Mouse (Mus musculus): Measurements from ENCODE around the gene Akap10. TPM values are rescaled to one million over a fixed set of nuclear protein-coding genes. Genes with fewer than 3 reads are reported as not detected.

The Akap10 gene
- polyA plus RNA-seq, 1 experiment from 2014 or later, result 14.4 TPM

DNA sequence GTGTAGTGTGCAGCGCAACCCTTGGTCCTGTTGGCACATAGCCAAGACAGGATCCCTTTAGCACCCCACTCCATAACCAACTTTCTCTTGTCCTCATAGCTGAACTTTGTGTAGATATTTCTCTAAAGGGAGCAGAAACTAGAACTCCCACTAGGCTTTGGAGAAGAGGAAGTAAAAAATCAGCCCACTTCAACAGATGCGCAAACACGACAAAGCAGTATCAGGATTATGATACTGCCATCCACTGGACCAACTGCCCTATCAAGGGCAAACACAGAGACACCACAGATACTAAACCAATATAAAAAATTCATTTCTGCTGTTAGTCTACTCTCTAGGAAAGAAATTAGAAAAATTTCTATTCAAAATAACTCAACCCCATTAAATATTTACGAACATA lies 16.6 kb upstream of the Akap10 start:
- H3K9me3 ChIP-seq (ENCODE audit: control insufficient read depth, low read length), result no peaks in the 10 kb centered on the region
- H3K27ac ChIP-seq, result no peak overlapping the region
- 92% methylated on average over 4 of the region's 4 CpGs for WGBS
- no peak overlapping the region for H3K4me2 ChIP-seq (replicated peaks)
- no peaks in the 10 kb centered on the region for H3K36me3 ChIP-seq (replicated peaks; ENCODE audit: control insufficient read depth, insufficient read depth)
- H3K4me1 ChIP-seq (replicated peaks; ENCODE audit: control insufficient read depth, insufficient read depth, low read length), result no peaks in the 10 kb centered on the region
- DNase-seq (ENCODE audit: low spot score) (no peak), ATAC-seq (ENCODE audit: low FRiP score) (no peak)
- no peak overlapping the region for H3K9ac ChIP-seq
- no peak overlapping the region for H3K4me3 ChIP-seq (replicated peaks; ENCODE audit: low read length)
- no peaks in the 10 kb centered on the region for H3K27me3 ChIP-seq (ENCODE audit: control insufficient read depth, insufficient read depth, low read length)

DNA sequence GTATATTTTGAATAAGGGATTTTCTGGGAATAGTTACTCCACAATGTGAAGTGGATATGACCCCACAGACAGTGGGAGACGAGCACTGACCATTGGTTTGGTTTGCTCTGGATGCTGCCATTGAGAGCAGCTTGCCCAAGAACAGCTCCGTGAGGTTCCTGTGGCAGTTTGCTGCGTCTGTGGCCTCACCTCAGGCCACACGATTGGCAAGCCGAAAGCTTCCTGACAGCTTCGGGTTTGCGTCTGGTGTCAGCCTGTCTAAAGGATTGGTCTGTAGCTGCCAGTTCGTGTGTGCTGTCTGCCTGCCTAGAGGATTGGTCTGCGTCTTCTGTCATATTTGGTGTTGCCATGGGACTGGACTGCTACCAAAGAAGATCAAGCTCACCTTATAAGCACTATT lies 14.4 kb upstream of the Akap10 start:
- no peak overlapping the region for H3K27ac ChIP-seq
- H3K4me2 ChIP-seq (replicated peaks), result no peak overlapping the region
- no peaks in the 10 kb centered on the region for H3K27me3 ChIP-seq (ENCODE audit: control insufficient read depth, insufficient read depth, low read length)
- no peak for ATAC-seq (ENCODE audit: low FRiP score)
- no peaks in the 10 kb centered on the region for H3K36me3 ChIP-seq (replicated peaks; ENCODE audit: control insufficient read depth, insufficient read depth)
- DNase-seq (ENCODE audit: low spot score), result no peak
- 86% methylated on average over 9 of the region's 9 CpGs for WGBS
- H3K4me1 ChIP-seq (replicated peaks; ENCODE audit: control insufficient read depth, insufficient read depth, low read length), result no peaks in the 10 kb centered on the region
- H3K9me3 ChIP-seq (ENCODE audit: control insufficient read depth, low read length), result no peaks in the 10 kb centered on the region
- H3K9ac ChIP-seq, result no peak overlapping the region
- H3K4me3 ChIP-seq (replicated peaks; ENCODE audit: low read length), result no peak overlapping the region

GRCm38 (mm10) chr11:61942903-61943302 lies 12.9 kb upstream of the Akap10 start:
- no peaks in the 10 kb centered on the region for H3K36me3 ChIP-seq (replicated peaks; ENCODE audit: control insufficient read depth, insufficient read depth)
- no peaks in the 10 kb centered on the region for H3K27me3 ChIP-seq (ENCODE audit: control insufficient read depth, insufficient read depth, low read length)
- WGBS, result 87% methylated on average over 2 of the region's 2 CpGs
- H3K4me2 ChIP-seq (replicated peaks), result no peak overlapping the region
- DNase-seq (ENCODE audit: low spot score) (no peak), ATAC-seq (ENCODE audit: low FRiP score) (no peak)
- H3K27ac ChIP-seq, result no peak overlapping the region
- H3K9ac ChIP-seq, result no peak overlapping the region
- H3K4me1 ChIP-seq (replicated peaks; ENCODE audit: control insufficient read depth, insufficient read depth, low read length), result no peaks in the 10 kb centered on the region
- no peaks in the 10 kb centered on the region for H3K9me3 ChIP-seq (ENCODE audit: control insufficient read depth, low read length)
- H3K4me3 ChIP-seq (replicated peaks; ENCODE audit: low read length), result no peak overlapping the region

DNA sequence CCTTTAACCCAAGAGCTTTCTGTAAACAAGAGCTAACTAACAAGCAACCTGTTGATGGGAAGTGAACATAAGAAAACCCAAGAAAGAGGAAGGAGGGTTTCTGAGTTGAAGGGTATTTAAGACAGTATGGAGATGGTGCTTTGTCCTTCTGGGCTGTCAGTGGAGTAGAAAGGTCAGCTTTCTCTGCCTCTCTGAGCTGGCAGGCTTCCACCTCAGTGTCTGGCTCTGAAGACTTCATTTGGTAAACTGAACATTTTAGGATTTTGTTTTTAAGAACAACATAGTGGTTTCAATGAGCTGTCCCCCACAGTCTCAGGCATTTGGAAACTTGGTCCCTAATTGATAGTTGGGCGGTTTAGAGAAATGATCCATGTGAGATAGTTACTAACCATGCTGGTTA lies 7.7 kb upstream of the Akap10 start:
- DNase-seq (ENCODE audit: low spot score) (no peak), ATAC-seq (ENCODE audit: low FRiP score) (no peak)
- H3K27ac ChIP-seq, result no peak overlapping the region
- H3K27me3 ChIP-seq (ENCODE audit: control insufficient read depth, insufficient read depth, low read length), result no peaks in the 10 kb centered on the region
- no peaks in the 10 kb centered on the region for H3K36me3 ChIP-seq (replicated peaks; ENCODE audit: control insufficient read depth, insufficient read depth)
- no peak overlapping the region for H3K4me2 ChIP-seq (replicated peaks)
- WGBS, result 87% methylated on average over 1 of the region's 1 CpGs
- no peaks in the 10 kb centered on the region for H3K9me3 ChIP-seq (ENCODE audit: control insufficient read depth, low read length)
- no peaks in the 10 kb centered on the region for H3K4me1 ChIP-seq (replicated peaks; ENCODE audit: control insufficient read depth, insufficient read depth, low read length)
- no peak overlapping the region for H3K9ac ChIP-seq
- H3K4me3 ChIP-seq (replicated peaks; ENCODE audit: low read length), result no peak overlapping the region

- no peak for DNase-seq (ENCODE audit: low spot score)
- no peaks in the 10 kb centered on the region for H3K9me3 ChIP-seq (ENCODE audit: control insufficient read depth, low read length)
Measured at GRCm38 (mm10) chr11:61930640-61931586, 861 bp upstream of the Akap10 start.

DNA sequence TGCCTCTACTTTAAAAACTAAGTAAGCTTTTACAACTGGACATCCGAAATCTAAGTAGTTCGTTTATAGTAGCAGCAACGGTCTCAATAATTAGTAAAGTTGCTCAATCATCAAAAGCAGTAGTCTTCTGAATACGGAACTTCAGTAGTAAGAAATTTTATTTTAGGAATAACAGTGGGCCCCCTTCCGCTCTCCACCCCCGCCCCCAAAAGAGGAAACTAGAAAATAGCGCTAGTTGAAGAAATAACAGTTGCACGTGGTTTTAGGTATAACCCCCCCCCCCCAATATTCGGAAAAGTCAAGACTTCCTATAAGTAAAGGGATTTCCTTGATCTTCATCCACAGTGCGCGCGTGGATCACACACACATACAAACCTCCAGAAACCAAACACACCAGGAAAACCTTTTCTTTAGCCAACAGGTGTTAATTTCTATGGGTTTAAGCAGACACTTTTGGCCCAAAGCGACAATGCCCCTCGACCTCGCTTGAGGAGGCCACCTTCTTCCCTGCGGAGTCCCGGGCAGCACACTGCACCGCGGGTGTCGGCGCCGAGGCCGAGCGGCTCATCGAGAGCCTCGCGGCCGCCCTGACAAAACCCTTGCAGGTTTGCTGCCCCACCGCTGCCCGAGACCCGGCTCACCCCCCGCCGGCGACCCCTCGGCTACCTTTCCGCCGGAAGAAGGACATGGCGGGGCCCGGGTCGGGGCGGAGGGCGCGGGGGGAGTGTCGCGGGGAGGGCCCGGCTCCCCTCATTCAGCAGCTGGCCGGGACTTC lies 542 bp downstream of the Akap10 start:
- Histone ChIP-seq H3K4me2 (replicated peaks) (peak overlapping the region; percentile 57), H3K27ac (peak overlapping the region; percentile 90), H3K4me3 (replicated peaks; ENCODE audit: low read length) (peak overlapping the region; percentile 68), H3K9ac (peak overlapping the region; percentile 77), H3K4me1 (replicated peaks; ENCODE audit: control insufficient read depth, insufficient read depth, low read length) (peaks cover 21% of the 10 kb centered on the region), H3K36me3 (replicated peaks; ENCODE audit: control insufficient read depth, insufficient read depth) (no peaks in the 10 kb centered on the region), H3K27me3 (ENCODE audit: control insufficient read depth, insufficient read depth, low read length) (no peaks in the 10 kb centered on the region), H3K9me3 (ENCODE audit: control insufficient read depth, low read length) (no peaks in the 10 kb centered on the region)
- 3% methylated on average over 47 of the region's 47 CpGs for WGBS
- DNase-seq (ENCODE audit: low spot score) (no peak), ATAC-seq (ENCODE audit: low FRiP score) (peak; percentile 42; the same call in 1 of the 2 replicates)

More at GRCm38 (mm10) chr11:61930640-61931586, 861 bp upstream of the Akap10 start:
- Histone ChIP-seq H3K4me2 (replicated peaks) (peak overlapping the region; percentile 54), H3K27me3 (ENCODE audit: control insufficient read depth, insufficient read depth, low read length) (no peaks in the 10 kb centered on the region), H3K4me3 (replicated peaks; ENCODE audit: low read length) (peak overlapping the region; percentile 68), H3K4me1 (replicated peaks; ENCODE audit: control insufficient read depth, insufficient read depth, low read length) (peaks cover 21% of the 10 kb centered on the region), H3K9ac (peak overlapping the region; percentile 77), H3K36me3 (replicated peaks; ENCODE audit: control insufficient read depth, insufficient read depth) (no peaks in the 10 kb centered on the region), H3K27ac (peak overlapping the region; percentile 90)
- ATAC-seq (ENCODE audit: low FRiP score), result peak; percentile 21; the same call in 1 of the 2 replicates
- 22% methylated on average over 11 of the region's 11 CpGs for WGBS

DNA sequence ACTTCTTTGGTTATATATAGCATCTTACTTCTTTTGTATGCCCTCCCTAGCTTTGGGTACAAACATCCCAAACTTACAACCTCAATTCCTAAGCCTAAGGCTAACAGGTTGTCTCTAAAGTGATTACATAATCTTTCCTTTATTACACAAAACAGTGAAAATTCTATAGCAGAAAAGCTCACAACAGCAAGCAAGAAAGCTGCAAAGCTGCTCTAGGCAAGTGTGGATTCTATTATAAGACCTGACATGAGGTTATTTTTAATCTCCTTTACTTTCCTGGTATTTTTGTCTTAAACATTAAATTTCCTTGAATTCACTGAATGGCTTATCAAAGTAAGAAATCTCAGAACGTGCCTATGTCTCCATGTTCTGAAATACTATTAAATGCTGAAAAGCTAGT lies 6.7 kb downstream of the Akap10 start:
- Histone ChIP-seq H3K9me3 (ENCODE audit: control insufficient read depth, low read length) (no peaks in the 10 kb centered on the region), H3K4me2 (replicated peaks) (no peak overlapping the region), H3K36me3 (replicated peaks; ENCODE audit: control insufficient read depth, insufficient read depth) (peaks cover 16% of the 10 kb centered on the region), H3K27me3 (ENCODE audit: control insufficient read depth, insufficient read depth, low read length) (no peaks in the 10 kb centered on the region), H3K4me3 (replicated peaks; ENCODE audit: low read length) (no peak overlapping the region), H3K4me1 (replicated peaks; ENCODE audit: control insufficient read depth, insufficient read depth, low read length) (0 out of 2 replicates have a peak, but pooled peaks cover 5% of the 10 kb centered on the region), H3K27ac (no peak overlapping the region), H3K9ac (no peak overlapping the region)
- ATAC-seq (ENCODE audit: low FRiP score) (no peak), DNase-seq (ENCODE audit: low spot score) (no peak)
- 91% methylated on average over 1 of the region's 1 CpGs for WGBS

DNA sequence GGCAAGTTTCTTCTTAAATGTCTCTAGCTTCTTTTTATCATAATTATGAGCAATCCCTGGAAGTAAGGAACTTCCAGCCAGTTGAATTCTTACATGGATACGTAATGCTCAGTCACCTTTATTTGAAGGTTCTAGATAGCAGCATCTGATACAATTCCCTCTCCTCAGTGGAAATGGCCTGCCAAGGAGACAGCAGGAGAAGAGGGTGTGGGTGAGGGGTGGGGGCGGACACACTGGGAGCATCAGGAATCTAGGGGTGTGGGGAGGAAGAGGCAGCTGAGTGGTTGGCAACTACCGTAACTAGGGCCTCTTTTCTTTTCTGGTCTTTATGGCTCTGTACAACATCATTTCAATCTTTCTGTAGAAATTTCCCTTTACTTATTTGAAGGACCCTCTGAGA lies 10.3 kb downstream of the Akap10 start:
- Histone ChIP-seq H3K27ac (no peak overlapping the region), H3K4me3 (replicated peaks; ENCODE audit: low read length) (no peak overlapping the region), H3K27me3 (ENCODE audit: control insufficient read depth, insufficient read depth, low read length) (no peaks in the 10 kb centered on the region), H3K9ac (no peak overlapping the region), H3K4me1 (replicated peaks; ENCODE audit: control insufficient read depth, insufficient read depth, low read length) (no peaks in the 10 kb centered on the region), H3K9me3 (ENCODE audit: control insufficient read depth, low read length) (no peaks in the 10 kb centered on the region), H3K4me2 (replicated peaks) (no peak overlapping the region), H3K36me3 (replicated peaks; ENCODE audit: control insufficient read depth, insufficient read depth) (peaks cover 39% of the 10 kb centered on the region)
- WGBS, result 99% methylated on average over 3 of the region's 3 CpGs
- ATAC-seq (ENCODE audit: low FRiP score) (no peak), DNase-seq (ENCODE audit: low spot score) (no peak)

DNA sequence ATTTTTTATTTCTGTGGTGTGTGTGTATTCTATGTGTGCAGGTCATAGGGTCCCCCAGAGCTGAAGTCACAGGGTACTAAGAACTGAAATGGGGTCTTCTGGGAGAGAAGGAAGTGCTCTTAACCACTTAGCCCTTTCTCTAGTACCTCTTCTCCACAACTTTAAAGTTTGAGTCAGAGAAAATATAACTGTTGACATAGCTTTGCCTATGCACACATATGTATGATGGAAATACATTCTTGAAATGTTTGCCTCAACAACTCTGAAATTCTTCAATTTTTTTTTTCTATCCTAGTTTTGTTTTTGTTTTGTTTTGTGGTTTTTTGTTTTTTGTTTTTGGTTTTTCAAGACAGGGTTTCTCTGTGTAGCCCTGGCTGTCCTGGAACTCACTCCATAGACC lies 21.7 kb downstream of the Akap10 start:
- Histone ChIP-seq H3K4me2 (replicated peaks) (no peak overlapping the region), H3K27ac (no peak overlapping the region), H3K4me3 (replicated peaks; ENCODE audit: low read length) (no peak overlapping the region), H3K4me1 (replicated peaks; ENCODE audit: control insufficient read depth, insufficient read depth, low read length) (no peaks in the 10 kb centered on the region), H3K36me3 (replicated peaks; ENCODE audit: control insufficient read depth, insufficient read depth) (peaks cover 80% of the 10 kb centered on the region), H3K27me3 (ENCODE audit: control insufficient read depth, insufficient read depth, low read length) (no peaks in the 10 kb centered on the region), H3K9ac (no peak overlapping the region), H3K9me3 (ENCODE audit: control insufficient read depth, low read length) (no peaks in the 10 kb centered on the region)
- no peak for ATAC-seq (ENCODE audit: low FRiP score)
- no peak for DNase-seq (ENCODE audit: low spot score)
